Mouse (Mus musculus): Measurements from ENCODE around the gene Gm16223. TPM values are rescaled to one million over a fixed set of nuclear protein-coding genes. Genes with fewer than 3 reads are reported as not detected.

The Gm16223 gene
- polyA plus RNA-seq (2015; fragmentation: Nextera tagmentation; extraction: Ambion mirVana), result not detected in 2 replicates

- no peaks in the 10 kb centered on the region for H3K36me3 ChIP-seq (ENCODE audit: control insufficient read depth, insufficient read depth)
- no peaks in the 10 kb centered on the region for H3K4me1 ChIP-seq (ENCODE audit: control insufficient read depth, low read depth, low read length)
- no peak within 1 kb of the TSS for H3K4me3 ChIP-seq (ENCODE audit: low read depth, low read length)
- H3K27me3 ChIP-seq (ENCODE audit: control insufficient read depth, insufficient read depth, low read depth, low read length), result no peaks in the 10 kb centered on the region
- WGBS (ENCODE audit: insufficient replicate concordance), result 61% methylated on average over 10 of the region's 10 CpGs
- no peak within 1 kb of the TSS for H3K4me2 ChIP-seq (ENCODE audit: low read depth, low read length)
- H3K9me3 ChIP-seq (replicated peaks; ENCODE audit: control insufficient read depth, low read length), result no peaks in the 10 kb centered on the region
- H3K9ac ChIP-seq (ENCODE audit: low read depth, low read length), result no peak within 1 kb of the TSS
- ATAC-seq (ENCODE audit: low read depth), result no peak
- H3K27ac ChIP-seq (ENCODE audit: low read length), result no peak within 1 kb of the TSS
These were observed at the start of gene Gm16223 for GRCm38 (mm10) chr5:42067476-42068187. TSS of gene Gm16223 (plus strand) at chr5:42067960.

- Histone ChIP-seq H3K9ac (ENCODE audit: low read depth, low read length) (no peak overlapping the region), H3K4me1 (ENCODE audit: control insufficient read depth, low read depth, low read length) (no peaks in the 10 kb centered on the region), H3K9me3 (replicated peaks; ENCODE audit: control insufficient read depth, low read length) (no peaks in the 10 kb centered on the region), H3K4me3 (ENCODE audit: low read depth, low read length) (no peak overlapping the region), H3K27ac (ENCODE audit: low read length) (no peak overlapping the region), H3K36me3 (ENCODE audit: control insufficient read depth, insufficient read depth) (no peaks in the 10 kb centered on the region), H3K27me3 (ENCODE audit: control insufficient read depth, insufficient read depth, low read depth, low read length) (no peaks in the 10 kb centered on the region), H3K4me2 (ENCODE audit: low read depth, low read length) (no peak overlapping the region)
- WGBS (ENCODE audit: insufficient replicate concordance), result 53% methylated on average over 3 of the region's 3 CpGs
- no peak for ATAC-seq (ENCODE audit: low read depth)
These were observed 45.7 kb upstream of the Gm16223 start for GRCm38 (mm10) chr5:42022029-42022428.

- 39% methylated on average over 1 of the region's 1 CpGs for WGBS (ENCODE audit: insufficient replicate concordance)
- ATAC-seq (ENCODE audit: low read depth), result no peak
- H3K4me3 ChIP-seq (ENCODE audit: low read depth, low read length), result no peak overlapping the region
These were observed 44.2 kb upstream of the Gm16223 start for GRCm38 (mm10) chr5:42023521-42023920.

GRCm38 (mm10) chr5:42036388-42037082 is 31.2 kb upstream of the Gm16223 start:
- 53% methylated on average over 15 of the region's 15 CpGs for WGBS (ENCODE audit: insufficient replicate concordance)
- H3K9me3 ChIP-seq (replicated peaks; ENCODE audit: control insufficient read depth, low read length), result no peaks in the 10 kb centered on the region
- H3K4me2 ChIP-seq (ENCODE audit: low read depth, low read length), result no peak overlapping the region
- no peak for ATAC-seq (ENCODE audit: low read depth)
- no peak overlapping the region for H3K27ac ChIP-seq (ENCODE audit: low read length)
- no peak overlapping the region for H3K4me3 ChIP-seq (ENCODE audit: low read depth, low read length)
- H3K27me3 ChIP-seq (ENCODE audit: control insufficient read depth, insufficient read depth, low read depth, low read length), result no peaks in the 10 kb centered on the region
- H3K9ac ChIP-seq (ENCODE audit: low read depth, low read length), result no peak overlapping the region
- no peaks in the 10 kb centered on the region for H3K36me3 ChIP-seq (ENCODE audit: control insufficient read depth, insufficient read depth)
- H3K4me1 ChIP-seq (ENCODE audit: control insufficient read depth, low read depth, low read length), result no peaks in the 10 kb centered on the region

More at GRCm38 (mm10) chr5:42023521-42023920, 44.2 kb upstream of the Gm16223 start:
- no peaks in the 10 kb centered on the region for H3K27me3 ChIP-seq (ENCODE audit: control insufficient read depth, insufficient read depth, low read depth, low read length)
- no peak overlapping the region for H3K9ac ChIP-seq (ENCODE audit: low read depth, low read length)
- no peaks in the 10 kb centered on the region for H3K36me3 ChIP-seq (ENCODE audit: control insufficient read depth, insufficient read depth)
- no peak overlapping the region for H3K4me2 ChIP-seq (ENCODE audit: low read depth, low read length)
- H3K9me3 ChIP-seq (replicated peaks; ENCODE audit: control insufficient read depth, low read length), result no peaks in the 10 kb centered on the region
- no peaks in the 10 kb centered on the region for H3K4me1 ChIP-seq (ENCODE audit: control insufficient read depth, low read depth, low read length)
- no peak overlapping the region for H3K27ac ChIP-seq (ENCODE audit: low read length)

GRCm38 (mm10) chr5:42054636-42055035 is 13.1 kb upstream of the Gm16223 start:
- Histone ChIP-seq H3K4me1 (ENCODE audit: control insufficient read depth, low read depth, low read length) (no peaks in the 10 kb centered on the region), H3K36me3 (ENCODE audit: control insufficient read depth, insufficient read depth) (no peaks in the 10 kb centered on the region), H3K27me3 (ENCODE audit: control insufficient read depth, insufficient read depth, low read depth, low read length) (no peaks in the 10 kb centered on the region), H3K4me2 (ENCODE audit: low read depth, low read length) (no peak overlapping the region), H3K9ac (ENCODE audit: low read depth, low read length) (no peak overlapping the region), H3K27ac (ENCODE audit: low read length) (no peak overlapping the region), H3K9me3 (replicated peaks; ENCODE audit: control insufficient read depth, low read length) (no peaks in the 10 kb centered on the region), H3K4me3 (ENCODE audit: low read depth, low read length) (no peak overlapping the region)
- 55% methylated on average over 4 of the region's 4 CpGs for WGBS (ENCODE audit: insufficient replicate concordance)
- no peak for ATAC-seq (ENCODE audit: low read depth)

GRCm38 (mm10) chr5:42055151-42055550 is 12.6 kb upstream of the Gm16223 start:
- no peaks in the 10 kb centered on the region for H3K36me3 ChIP-seq (ENCODE audit: control insufficient read depth, insufficient read depth)
- no peaks in the 10 kb centered on the region for H3K27me3 ChIP-seq (ENCODE audit: control insufficient read depth, insufficient read depth, low read depth, low read length)
- H3K9me3 ChIP-seq (replicated peaks; ENCODE audit: control insufficient read depth, low read length), result no peaks in the 10 kb centered on the region
- H3K4me1 ChIP-seq (ENCODE audit: control insufficient read depth, low read depth, low read length), result no peaks in the 10 kb centered on the region
- no peak overlapping the region for H3K4me2 ChIP-seq (ENCODE audit: low read depth, low read length)
- H3K4me3 ChIP-seq (ENCODE audit: low read depth, low read length), result no peak overlapping the region
- no peak overlapping the region for H3K27ac ChIP-seq (ENCODE audit: low read length)
- no peak for ATAC-seq (ENCODE audit: low read depth)
- no peak overlapping the region for H3K9ac ChIP-seq (ENCODE audit: low read depth, low read length)
- 64% methylated on average over 5 of the region's 5 CpGs for WGBS (ENCODE audit: insufficient replicate concordance)

GRCm38 (mm10) chr5:42065090-42065489 is 2.7 kb upstream of the Gm16223 start:
- Histone ChIP-seq H3K4me2 (ENCODE audit: low read depth, low read length) (no peak overlapping the region), H3K4me1 (ENCODE audit: control insufficient read depth, low read depth, low read length) (no peaks in the 10 kb centered on the region), H3K36me3 (ENCODE audit: control insufficient read depth, insufficient read depth) (no peaks in the 10 kb centered on the region), H3K27me3 (ENCODE audit: control insufficient read depth, insufficient read depth, low read depth, low read length) (no peaks in the 10 kb centered on the region), H3K9me3 (replicated peaks; ENCODE audit: control insufficient read depth, low read length) (no peaks in the 10 kb centered on the region; the same call in 1 of the 2 replicates), H3K4me3 (ENCODE audit: low read depth, low read length) (no peak overlapping the region), H3K27ac (ENCODE audit: low read length) (no peak overlapping the region), H3K9ac (ENCODE audit: low read depth, low read length) (no peak overlapping the region)
- WGBS (ENCODE audit: insufficient replicate concordance), result 33% methylated on average over 2 of the region's 2 CpGs
- no peak for ATAC-seq (ENCODE audit: low read depth)

- H3K4me2 ChIP-seq (ENCODE audit: low read depth, low read length), result no peak overlapping the region
- no peaks in the 10 kb centered on the region for H3K4me1 ChIP-seq (ENCODE audit: control insufficient read depth, low read depth, low read length)
- H3K27me3 ChIP-seq (ENCODE audit: control insufficient read depth, insufficient read depth, low read depth, low read length), result no peaks in the 10 kb centered on the region
- H3K36me3 ChIP-seq (ENCODE audit: control insufficient read depth, insufficient read depth), result no peaks in the 10 kb centered on the region
- no peak for ATAC-seq (ENCODE audit: low read depth)
- no peak overlapping the region for H3K4me3 ChIP-seq (ENCODE audit: low read depth, low read length)
- H3K27ac ChIP-seq (ENCODE audit: low read length), result no peak overlapping the region
- H3K9ac ChIP-seq (ENCODE audit: low read depth, low read length), result no peak overlapping the region
- whole genome bisulfite sequencing (ENCODE audit: insufficient replicate concordance), result 57% methylated on average over 3 of the region's 3 CpGs
- H3K9me3 ChIP-seq (replicated peaks; ENCODE audit: control insufficient read depth, low read length), result no peaks in the 10 kb centered on the region
These were observed 685 bp upstream of the Gm16223 start for GRCm38 (mm10) chr5:42067075-42067474.

GRCm38 (mm10) chr5:42068188-42068579 is 424 bp downstream of the Gm16223 start:
- H3K27ac ChIP-seq (ENCODE audit: low read length), result no peak overlapping the region
- no peaks in the 10 kb centered on the region for H3K36me3 ChIP-seq (ENCODE audit: control insufficient read depth, insufficient read depth)
- H3K4me2 ChIP-seq (ENCODE audit: low read depth, low read length), result no peak overlapping the region
- H3K27me3 ChIP-seq (ENCODE audit: control insufficient read depth, insufficient read depth, low read depth, low read length), result no peaks in the 10 kb centered on the region
- H3K9me3 ChIP-seq (replicated peaks; ENCODE audit: control insufficient read depth, low read length), result no peaks in the 10 kb centered on the region
- ATAC-seq (ENCODE audit: low read depth), result no peak
- H3K9ac ChIP-seq (ENCODE audit: low read depth, low read length), result no peak overlapping the region
- H3K4me1 ChIP-seq (ENCODE audit: control insufficient read depth, low read depth, low read length), result no peaks in the 10 kb centered on the region
- 31% methylated on average over 1 of the region's 1 CpGs for WGBS (ENCODE audit: insufficient replicate concordance)
- no peak overlapping the region for H3K4me3 ChIP-seq (ENCODE audit: low read depth, low read length)

Data from liver, embryonic 16.5 days (tissue).